Mouse (Mus musculus) midbrain, embryonic 15.5 days (tissue): Measurements from ENCODE around the gene Rrp9. TPM values are rescaled to one million over a fixed set of nuclear protein-coding genes. Genes with fewer than 3 reads are reported as not detected.

Experiments used
- ATAC-seq: fragments of 200-750 bp; cut with Nextera tagmentation; replicated peaks from 2 replicates; pipeline ENCODE4 v1.8.0; 2017; ENCODE audit warnings: moderate TSS enrichment
- H3K27ac ChIP-seq: fragments of 300-500 bp; sonication (generic); 2 replicates; pipeline ENCODE4 v1.5.1; 2015; ENCODE audit warnings: mild to moderate bottlenecking, inconsistent platforms
- H3K27me3 ChIP-seq: fragments of 300-500 bp; sonication (generic); replicated peaks from 2 replicates; pipeline ENCODE4 v1.6.1; 2015; ENCODE audit warnings: inconsistent platforms
- H3K36me3 ChIP-seq: fragments of 300-500 bp; sonication (generic); replicated peaks from 2 replicates; pipeline ENCODE4 v1.6.1; 2015; ENCODE audit warnings: inconsistent platforms
- H3K4me1 ChIP-seq: fragments of 300-500 bp; sonication (generic); 2 replicates; pipeline ENCODE4 v1.6.1; 2015; ENCODE audit warnings: inconsistent platforms
- H3K4me2 ChIP-seq: fragments of 300-500 bp; sonication (generic); 2 replicates; pipeline ENCODE4 v1.6.1; 2015; ENCODE audit warnings: inconsistent platforms, mild to moderate bottlenecking, moderate library complexity
- H3K4me3 ChIP-seq: fragments of 300-500 bp; sonication (generic); 2 replicates; pipeline ENCODE4 v1.5.1; 2015; ENCODE audit warnings: mild to moderate bottlenecking, inconsistent platforms
- H3K9ac ChIP-seq: fragments of 300-500 bp; sonication (generic); 2 replicates; pipeline ENCODE4 v1.6.1; 2015; ENCODE audit warnings: mild to moderate bottlenecking, inconsistent platforms
- H3K9me3 ChIP-seq: fragments of 300-500 bp; sonication (generic); 2 replicates; pipeline ENCODE4 v1.6.1; 2016; ENCODE audit warnings: inconsistent platforms
- WGBS: fragments of 180-500 bp; shearing (Covaris S2); methylation state at CpG from one replicate; pipeline ENCODE4 v1.1.7; 2015; ENCODE audit warnings: mixed read lengths; 5-methylcytosine and 5-hydroxymethylcytosine counted together
- polyA plus RNA-seq: library from polyadenylated mRNA; unstranded; fragments of >200 nt; fragmentation: Nextera tagmentation; extraction: Ambion mirVana; gene quantifications from 2 replicates; pipeline ENCODE4 v1.2.1, GENCODE M21; 2015

Rrp9 gene
- polyA plus RNA-seq, 1 experiment from 2014 or later: 51.2 TPM

DNA sequence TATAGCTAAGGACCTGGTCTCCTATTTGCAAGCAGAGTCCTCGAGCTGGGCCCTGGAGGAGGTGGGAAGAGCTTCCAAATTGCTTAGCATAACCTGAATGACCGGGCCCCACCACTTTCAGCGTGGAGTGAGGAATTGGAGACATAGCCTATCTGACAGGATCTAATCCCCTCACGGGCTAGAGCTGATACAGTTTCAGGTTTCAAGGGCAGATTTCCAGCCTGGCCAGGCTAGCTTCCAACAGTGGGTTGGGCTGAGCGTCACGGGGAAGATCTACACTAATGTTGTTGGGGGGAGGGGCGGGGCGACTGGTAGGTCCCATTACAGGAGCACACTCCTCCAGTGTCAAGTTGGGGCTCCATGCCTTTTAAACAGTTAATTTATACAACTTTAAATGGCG lies 25.1 kb upstream of the Rrp9 start:
- ATAC-seq: no peak
- H3K4me1 ChIP-seq: peaks cover 58% of the 10 kb centered on the region
- no peak overlapping the region for H3K4me2 ChIP-seq
- H3K36me3 ChIP-seq: no peaks in the 10 kb centered on the region
- H3K4me3 ChIP-seq: no peak overlapping the region
- no peak overlapping the region for H3K27ac ChIP-seq
- no peaks in the 10 kb centered on the region for H3K27me3 ChIP-seq
- H3K9me3 ChIP-seq: no peaks in the 10 kb centered on the region
- H3K9ac ChIP-seq: no peak overlapping the region
- WGBS: 21% methylated on average over 9 of the region's 9 CpGs

DNA sequence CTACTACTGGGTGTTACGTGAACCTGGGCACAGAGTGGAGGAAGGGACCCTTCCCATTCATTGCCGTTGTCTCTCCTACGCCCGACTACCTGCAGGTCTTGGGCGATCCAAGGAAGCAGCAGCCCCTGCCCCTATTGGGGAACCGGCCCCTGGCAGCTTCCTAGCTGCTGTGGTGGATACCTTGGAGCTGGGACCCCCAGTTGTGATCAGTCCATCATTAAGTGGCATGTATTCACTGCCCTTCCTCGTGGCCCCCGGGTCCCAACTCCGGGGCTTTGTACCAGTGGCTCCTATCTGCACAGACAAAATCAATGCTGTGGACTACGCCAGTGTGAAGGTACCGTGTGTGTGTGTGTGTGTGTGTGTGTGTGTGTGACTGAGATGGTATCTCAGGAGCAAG lies 24.5 kb upstream of the Rrp9 start:
- no peak for ATAC-seq
- no peak overlapping the region for H3K4me3 ChIP-seq
- H3K27ac ChIP-seq: no peak overlapping the region
- whole genome bisulfite sequencing: 83% methylated on average over 11 of the region's 11 CpGs
- no peaks in the 10 kb centered on the region for H3K27me3 ChIP-seq
- no peaks in the 10 kb centered on the region for H3K9me3 ChIP-seq
- peaks cover 60% of the 10 kb centered on the region for H3K4me1 ChIP-seq
- H3K36me3 ChIP-seq: no peaks in the 10 kb centered on the region
- H3K9ac ChIP-seq: no peak overlapping the region
- H3K4me2 ChIP-seq: no peak overlapping the region

DNA sequence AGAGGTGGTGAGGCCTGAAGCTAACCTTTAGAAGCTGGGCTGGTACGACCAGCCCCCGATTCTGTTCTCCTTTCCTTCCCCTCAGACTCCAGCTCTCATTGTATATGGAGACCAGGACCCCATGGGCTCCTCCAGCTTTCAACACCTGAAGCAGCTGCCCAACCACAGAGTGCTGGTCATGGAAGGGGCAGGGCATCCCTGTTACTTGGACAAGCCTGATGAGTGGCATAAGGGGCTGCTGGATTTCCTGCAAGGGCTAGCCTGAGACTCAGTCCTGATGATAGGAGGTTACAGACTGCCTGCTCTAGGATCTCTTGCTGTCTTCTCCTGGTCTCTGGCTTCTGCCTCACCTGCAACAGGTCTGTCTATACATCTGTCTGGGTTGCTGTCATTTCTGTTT lies 23.9 kb upstream of the Rrp9 start:
- no peaks in the 10 kb centered on the region for H3K36me3 ChIP-seq
- no peak overlapping the region for H3K4me2 ChIP-seq
- no peak overlapping the region for H3K4me3 ChIP-seq
- no peaks in the 10 kb centered on the region for H3K27me3 ChIP-seq
- no peak overlapping the region for H3K9ac ChIP-seq
- no peak for ATAC-seq
- H3K27ac ChIP-seq: peak overlapping the region; percentile 91
- 69% methylated on average over 2 of the region's 2 CpGs for WGBS
- peaks cover 63% of the 10 kb centered on the region for H3K4me1 ChIP-seq
- no peaks in the 10 kb centered on the region for H3K9me3 ChIP-seq

- Histone ChIP-seq H3K4me3 (peak overlapping the region; percentile 70; the same call in 1 of the 2 replicates), H3K9ac (peak overlapping the region; percentile 87; the same call in 1 of the 2 replicates), H3K9me3 (no peaks in the 10 kb centered on the region), H3K4me2 (peak overlapping the region; percentile 77), H3K4me1 (peaks cover 63% of the 10 kb centered on the region), H3K27ac (peak overlapping the region; percentile 91), H3K36me3 (no peaks in the 10 kb centered on the region), H3K27me3 (no peaks in the 10 kb centered on the region)
- no peak for ATAC-seq
- WGBS: 17% methylated on average over 6 of the region's 6 CpGs
Measured at GRCm38 (mm10) chr9:106452351-106452750, 23.4 kb upstream of the Rrp9 start.

DNA sequence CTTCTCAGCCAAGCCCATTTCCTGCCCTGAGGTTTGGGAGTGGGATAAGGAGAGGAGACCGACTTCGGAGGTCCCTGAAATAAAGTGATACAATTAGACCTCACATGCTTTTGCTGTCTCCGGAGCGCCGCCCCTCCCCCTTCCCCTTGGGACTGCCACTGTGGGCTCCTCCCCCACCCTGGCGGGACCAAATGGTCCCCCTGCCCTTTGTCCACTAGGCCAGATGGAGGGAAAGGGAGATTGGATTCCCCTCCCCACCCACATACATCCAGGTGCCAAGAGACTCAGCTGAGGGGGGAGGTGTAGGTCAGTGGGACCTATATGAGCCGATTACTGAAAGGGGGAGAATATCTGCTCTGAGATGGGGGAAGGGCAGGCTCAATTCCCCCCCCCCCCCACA lies 22.9 kb upstream of the Rrp9 start:
- 3% methylated on average over 7 of the region's 7 CpGs for WGBS
- no peaks in the 10 kb centered on the region for H3K36me3 ChIP-seq
- H3K4me2 ChIP-seq: peak overlapping the region; percentile 77
- H3K9ac ChIP-seq: peak overlapping the region; percentile 87
- H3K4me3 ChIP-seq: peak overlapping the region; percentile 70
- H3K27me3 ChIP-seq: no peaks in the 10 kb centered on the region
- H3K9me3 ChIP-seq: no peaks in the 10 kb centered on the region
- no peak for ATAC-seq
- peak overlapping the region; percentile 91 for H3K27ac ChIP-seq
- H3K4me1 ChIP-seq: peaks cover 64% of the 10 kb centered on the region

GRCm38 (mm10) chr9:106453271-106454070 lies 22.3 kb upstream of the Rrp9 start, which contains the start of gene Pcbp4:
Pcbp4 (plus strand) TSS chr9:106453291.
- H3K27ac ChIP-seq: peak within 1 kb of the TSS; percentile 91
- H3K27me3 ChIP-seq: no peaks in the 10 kb centered on the region
- H3K4me1 ChIP-seq: peaks cover 64% of the 10 kb centered on the region
- peak within 1 kb of the TSS; percentile 87 for H3K9ac ChIP-seq
- WGBS: under 1% methylated on average over 46 of the region's 74 CpGs
- ATAC-seq: peak; percentile 57
- H3K9me3 ChIP-seq: no peaks in the 10 kb centered on the region
- H3K4me3 ChIP-seq: peak within 1 kb of the TSS; percentile 70
- H3K4me2 ChIP-seq: peak within 1 kb of the TSS; percentile 77
- no peaks in the 10 kb centered on the region for H3K36me3 ChIP-seq

- Histone ChIP-seq H3K4me3 (peak overlapping the region; percentile 70), H3K27me3 (no peaks in the 10 kb centered on the region), H3K4me1 (peaks cover 65% of the 10 kb centered on the region), H3K36me3 (no peaks in the 10 kb centered on the region), H3K27ac (peak overlapping the region; percentile 91), H3K4me2 (peak overlapping the region; percentile 77), H3K9ac (peak overlapping the region; percentile 87), H3K9me3 (no peaks in the 10 kb centered on the region)
- ATAC-seq: peak; percentile 32
- WGBS: under 1% methylated on average over 19 of the region's 20 CpGs
Measured at GRCm38 (mm10) chr9:106454071-106454761, 21.5 kb upstream of the Rrp9 start.

GRCm38 (mm10) chr9:106454888-106455681 lies 20.7 kb upstream of the Rrp9 start:
- Histone ChIP-seq H3K4me3 (peak overlapping the region; percentile 70), H3K9me3 (no peaks in the 10 kb centered on the region), H3K27me3 (no peaks in the 10 kb centered on the region), H3K4me1 (peaks cover 73% of the 10 kb centered on the region), H3K9ac (peak overlapping the region; percentile 87), H3K36me3 (no peaks in the 10 kb centered on the region), H3K4me2 (peak overlapping the region; percentile 77), H3K27ac (peak overlapping the region; percentile 91)
- peak; percentile 51 for ATAC-seq
- WGBS: 2% methylated on average over 16 of the region's 17 CpGs

DNA sequence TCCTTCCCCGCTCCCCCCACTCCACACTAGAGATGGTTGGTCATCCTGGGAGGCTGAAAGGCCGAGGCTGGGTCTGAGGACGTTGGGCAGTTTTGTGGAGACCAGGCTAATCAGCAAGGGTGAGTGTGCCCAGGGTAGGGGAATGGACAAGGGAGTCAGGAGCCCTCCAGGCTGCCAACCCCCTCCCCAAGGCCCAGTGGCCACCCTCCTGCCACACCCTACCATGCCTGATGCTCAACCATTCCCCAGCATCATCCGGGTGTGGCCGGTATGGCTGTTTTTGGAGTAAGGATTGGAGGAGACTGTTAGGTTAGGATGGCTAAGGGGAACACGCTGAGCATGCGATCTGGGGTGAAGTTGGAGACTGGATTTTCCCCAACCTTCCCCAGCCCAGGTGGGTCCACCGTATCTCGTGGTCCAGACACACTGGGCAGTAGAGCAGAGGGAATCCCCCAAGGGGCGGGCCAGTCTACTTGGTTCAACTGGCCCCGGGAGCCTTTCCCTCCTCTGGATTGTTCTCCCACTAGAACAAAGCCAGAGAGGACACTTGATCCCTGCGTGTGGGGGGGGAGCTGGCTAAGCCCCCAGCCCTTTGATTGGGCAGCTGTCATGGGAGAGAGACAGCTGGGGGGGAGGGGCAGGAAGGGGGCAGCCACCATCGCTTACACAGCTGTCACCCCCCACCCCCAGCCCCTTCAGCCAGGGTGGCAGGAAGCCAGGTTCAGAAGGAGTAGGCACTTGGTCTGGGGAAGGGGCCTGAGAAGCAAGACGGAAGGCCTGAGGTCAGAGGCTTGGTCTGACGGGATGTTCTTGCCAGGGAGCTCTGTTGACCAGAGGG lies 19.2 kb upstream of the Rrp9 start:
- Histone ChIP-seq H3K27me3 (no peaks in the 10 kb centered on the region), H3K4me1 (peaks cover 79% of the 10 kb centered on the region), H3K9me3 (no peaks in the 10 kb centered on the region), H3K9ac (peak overlapping the region; percentile 87), H3K36me3 (peaks cover 5% of the 10 kb centered on the region), H3K4me3 (peak overlapping the region; percentile 70), H3K4me2 (peak overlapping the region; percentile 77), H3K27ac (peak overlapping the region; percentile 91)
- no peak for ATAC-seq
- 24% methylated on average over 15 of the region's 15 CpGs for WGBS

GRCm38 (mm10) chr9:106457163-106457559 lies 18.6 kb upstream of the Rrp9 start:
- peak overlapping the region; percentile 87 for H3K9ac ChIP-seq
- peak overlapping the region; percentile 77 for H3K4me2 ChIP-seq
- peaks cover 11% of the 10 kb centered on the region for H3K36me3 ChIP-seq
- no peaks in the 10 kb centered on the region for H3K27me3 ChIP-seq
- H3K27ac ChIP-seq: peak overlapping the region; percentile 91; the same call in 1 of the 2 replicates
- H3K9me3 ChIP-seq: no peaks in the 10 kb centered on the region
- 36% methylated on average over 9 of the region's 9 CpGs for WGBS
- ATAC-seq: no peak
- H3K4me3 ChIP-seq: peak overlapping the region; percentile 70
- peaks cover 75% of the 10 kb centered on the region for H3K4me1 ChIP-seq

- Histone ChIP-seq H3K4me1 (peaks cover 67% of the 10 kb centered on the region), H3K4me3 (no peak overlapping the region), H3K4me2 (peak overlapping the region; percentile 77), H3K9ac (peak overlapping the region; percentile 87; the same call in 1 of the 2 replicates), H3K27ac (0 out of 2 replicates have a peak overlapping the region, but pooled peaks have one; percentile 91), H3K36me3 (peaks cover 16% of the 10 kb centered on the region), H3K27me3 (no peaks in the 10 kb centered on the region), H3K9me3 (no peaks in the 10 kb centered on the region)
- no peak for ATAC-seq
- 46% methylated on average over 5 of the region's 5 CpGs for WGBS
Measured at GRCm38 (mm10) chr9:106457920-106458319, 17.8 kb upstream of the Rrp9 start.
